Mouse (Mus musculus) cerebellum, adult 9-10 months (tissue): ENCODE data around the gene Gm14325.
"Not testable (repeated sequence)": the region's sequence is repeated elsewhere in the genome, so short reads cannot be mapped to it uniquely, and the experiment has no call there.

Experiments
- DNase-seq: peaks from one replicate; pipeline ENCODE4 v3.0.0; 2022

Gm14325 gene

GRCm38 (mm10) chr2:177839901-177840663 lies at the start of gene Gm14325:
Gene Gm14325 (minus strand): TSS chr2:177840336.
- peak; percentile 86 for DNase-seq

GRCm38 (mm10) chr2:177887743-177888142 lies 47.6 kb upstream of the Gm14325 start:
- DNase-seq, result not testable (repeated sequence)

DNA sequence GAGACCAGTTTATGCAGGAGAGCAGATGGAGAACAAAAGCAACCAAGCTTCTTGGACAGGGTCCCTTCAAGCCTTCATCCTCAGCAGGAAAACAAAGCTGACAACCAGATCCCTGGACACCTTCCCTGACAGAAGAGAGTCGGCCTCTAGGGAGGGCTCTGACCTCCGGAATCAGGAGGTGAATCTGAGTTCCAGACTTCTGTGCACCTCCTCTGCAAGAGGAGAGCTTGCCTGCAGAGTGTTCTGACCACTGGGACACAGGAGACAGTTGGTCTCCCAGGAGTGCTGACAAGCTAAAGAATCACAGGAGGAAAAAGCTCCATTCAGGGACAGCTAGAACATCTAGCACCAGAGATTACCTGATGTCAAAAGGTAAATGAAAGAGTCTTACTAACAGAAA lies 22.1 kb upstream of the Gm14325 start:
- DNase-seq, result not testable (repeated sequence)

GRCm38 (mm10) chr2:177843666-177844065 lies 3.5 kb upstream of the Gm14325 start:
- not testable (repeated sequence) for DNase-seq

DNA sequence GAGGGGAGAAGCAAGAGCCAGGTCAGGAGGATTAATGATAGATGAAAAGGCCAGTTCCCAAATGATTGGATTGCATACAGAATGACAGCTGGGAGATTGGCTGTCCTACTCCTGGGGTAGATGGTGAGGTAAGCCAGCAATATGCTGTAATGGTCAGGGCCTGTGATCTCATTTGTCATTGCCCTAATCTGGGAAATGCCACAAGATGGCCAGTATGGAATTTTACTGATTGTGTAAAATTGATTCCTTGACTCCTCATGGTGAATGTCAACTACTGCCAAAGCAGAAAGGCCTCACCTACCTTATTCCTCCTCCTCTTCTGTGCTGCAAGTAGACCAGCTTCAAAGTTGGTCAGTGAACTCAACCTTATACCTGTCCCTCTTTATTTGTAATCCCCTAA lies 3.4 kb downstream of the Gm14325 start:
- DNase-seq, result not testable (repeated sequence)

DNA sequence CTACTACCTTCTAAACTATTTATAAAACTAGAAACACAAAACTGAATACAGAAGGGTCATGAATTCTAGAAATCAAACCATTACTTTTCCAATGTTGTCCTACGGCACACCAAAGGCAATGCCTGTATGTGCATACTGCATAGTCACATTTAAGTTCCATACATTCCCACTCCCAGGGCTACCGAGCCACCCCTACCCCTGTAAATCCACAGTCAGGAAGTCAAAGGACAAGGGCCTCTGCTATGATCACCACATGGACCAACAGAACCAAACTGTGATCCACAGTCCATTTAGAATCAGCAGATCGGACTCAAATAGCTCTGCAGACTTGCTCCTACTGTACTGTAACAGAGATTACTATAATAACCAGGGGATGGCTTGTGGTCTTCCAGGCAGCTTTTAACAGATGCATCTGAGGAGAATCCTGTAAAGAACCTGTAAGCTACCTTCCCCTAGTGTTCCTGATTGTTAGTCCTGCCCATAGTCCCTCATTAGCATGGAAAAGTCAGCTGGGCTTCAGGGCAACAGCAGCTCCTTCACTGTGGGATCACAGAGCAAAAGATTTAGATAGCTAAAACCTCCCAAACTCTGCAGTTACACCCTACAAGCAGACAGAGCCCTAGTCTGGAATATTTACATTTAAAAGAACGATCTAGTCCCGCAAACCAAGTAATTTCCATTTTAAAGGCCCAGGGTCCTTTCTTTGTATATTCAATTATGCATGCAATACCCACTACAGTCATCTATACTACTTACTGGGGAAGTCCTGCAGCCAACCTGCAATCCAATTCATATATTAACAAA lies 4.2 kb downstream of the Gm14325 start:
- DNase-seq, result not testable (repeated sequence)

DNA sequence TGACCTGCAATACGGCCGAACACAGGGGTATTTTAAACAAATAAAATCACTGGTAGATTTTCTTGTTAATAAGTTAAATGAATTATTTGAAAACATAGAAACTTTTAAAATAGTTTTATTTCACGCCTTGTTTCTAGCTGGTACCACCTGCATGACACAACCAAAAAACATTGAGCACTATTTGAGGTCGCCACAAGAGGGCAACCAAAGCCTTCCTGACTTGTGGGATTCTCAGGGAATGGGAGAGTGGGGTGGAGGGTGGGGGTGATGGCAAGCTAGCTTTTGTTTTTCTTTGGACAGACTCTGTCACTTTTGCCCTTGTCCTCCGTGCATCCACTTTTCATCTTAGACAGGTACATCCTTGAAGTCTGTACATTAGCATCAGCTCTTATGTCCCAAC lies 18.2 kb downstream of the Gm14325 start:
- not testable (repeated sequence) for DNase-seq

- not testable (repeated sequence) for DNase-seq
Measured at GRCm38 (mm10) chr2:177806170-177806569, 34.0 kb downstream of the Gm14325 start.

DNA sequence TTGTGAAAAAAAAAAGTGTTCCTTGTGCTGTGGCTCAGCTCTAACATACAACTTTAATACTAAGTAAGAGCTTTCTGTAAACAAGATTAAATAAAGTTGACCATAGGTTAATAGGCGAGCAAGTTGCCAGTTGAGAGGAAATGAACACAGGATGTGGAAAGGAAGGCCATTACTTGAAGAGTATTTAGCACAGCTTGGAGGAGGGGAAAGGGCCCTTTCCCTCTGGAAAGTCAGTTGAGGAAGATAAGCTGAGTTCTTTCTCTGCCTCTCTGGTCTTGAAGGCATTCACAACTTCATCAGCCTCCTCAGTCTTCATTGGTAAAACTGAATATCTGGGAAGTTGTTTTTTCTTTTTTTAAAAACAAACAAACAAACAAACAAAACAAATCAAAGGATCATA lies 52.8 kb downstream of the Gm14325 start:
- not testable (repeated sequence) for DNase-seq
